Mouse (Mus musculus): ENCODE results near the gene Fbxl8.

- no peak for TF ChIP-seq POLR2A (IDR thresholded peaks at IDR 0.05; ENCODE audit: borderline replicate concordance, control insufficient read depth, low read depth, low read length)
- no peak for TF ChIP-seq CTCF (IDR thresholded peaks at IDR 0.05; ENCODE audit: control insufficient read depth, insufficient read depth, low read length)
Observed at GRCm38 (mm10) chr8:105303396-105303795, 38.9 kb downstream of the Fbxl8 start.
